Mouse (Mus musculus): ENCODE measurements around the gene Mmp8. TPM values are rescaled to one million over a fixed set of nuclear protein-coding genes. Genes with fewer than 3 reads are reported as not detected.

Gene Mmp8
- total and polyA plus RNA-seq, 3 experiments, result not detected

GRCm38 (mm10) chr9:7509619-7510233, 48.5 kb upstream of the Mmp8 start:
- Histone ChIP-seq H3K9ac (ENCODE audit: control insufficient read depth, low read depth, low read length, poor library complexity, severe bottlenecking) (no peak overlapping the region), H3K79me2 (ENCODE audit: control insufficient read depth, insufficient read depth, low read length, poor library complexity) (no peaks in the 10 kb centered on the region), H3K9me3 (replicated peaks; ENCODE audit: insufficient read depth, low read length) (no peaks in the 10 kb centered on the region), H3K36me3 (ENCODE audit: control insufficient read depth in 1 of 2, insufficient read depth in 2 of 2, low read length in 2 of 2) (no peaks in the 10 kb centered on the region), H3K27me3 (ENCODE audit: control insufficient read depth in 1 of 2, insufficient read depth in 2 of 2, low read length in 2 of 2) (no peaks in the 10 kb centered on the region), H3K4me1 (ENCODE audit: control insufficient read depth in 1 of 2, insufficient read depth in 2 of 2, low read length in 2 of 2) (no peaks in the 10 kb centered on the region), H3K4me3 (ENCODE audit: control insufficient read depth in 1 of 2, insufficient read depth in 1 of 2, low read depth in 2 of 2, low read length in 2 of 2) (no peak overlapping the region), H3K27ac (ENCODE audit: control insufficient read depth, low read depth, low read length) (no peak overlapping the region)
- TF ChIP-seq GABPA (IDR thresholded peaks at IDR 0.05; ENCODE audit: low read depth, low read length), result no peak
- TF ChIP-seq POLR2A (IDR thresholded peaks at IDR 0.05; ENCODE audit: control insufficient read depth in 1 of 2, insufficient read depth in 1 of 2, low read depth in 1 of 2, low read length in 2 of 2, poor library complexity in 1 of 2), result no peak
- TF ChIP-seq ZKSCAN1 (IDR thresholded peaks at IDR 0.05; ENCODE audit: low read depth, low read length), result no peak
- TF ChIP-seq SIN3A (IDR thresholded peaks at IDR 0.05; ENCODE audit: low read length), result no peak
- TF ChIP-seq UBTF (IDR thresholded peaks at IDR 0.05; ENCODE audit: borderline replicate concordance, insufficient read depth, low read depth, low read length), result no peak
- no peak for TF ChIP-seq USF2 (IDR thresholded peaks at IDR 0.05; ENCODE audit: borderline replicate concordance in 1 of 2, insufficient read depth in 1 of 2, low read depth in 1 of 2, low read length in 2 of 2)
- TF ChIP-seq CHD1 (IDR thresholded peaks at IDR 0.05; ENCODE audit: low read depth, low read length), result no peak
- no peak for TF ChIP-seq ZMIZ1 (IDR thresholded peaks at IDR 0.05; ENCODE audit: low read depth, low read length)
- TF ChIP-seq POLR2AphosphoS2 (IDR thresholded peaks at IDR 0.05; ENCODE audit: low read length), result no peak
- no peak for TF ChIP-seq TBP (IDR thresholded peaks at IDR 0.05; ENCODE audit: low read depth, low read length)
- no peak for TF ChIP-seq EP300 (IDR thresholded peaks at IDR 0.05; ENCODE audit: low read depth in 1 of 2, low read length in 2 of 2)
- TF ChIP-seq MAX (IDR thresholded peaks at IDR 0.05; ENCODE audit: low read length), result no peak
- no peak for TF ChIP-seq TAL1 (IDR thresholded peaks at IDR 0.05; ENCODE audit: low read length)
- TF ChIP-seq E2F4 (IDR thresholded peaks at IDR 0.05; ENCODE audit: borderline replicate concordance, low read depth, low read length), result no peak
- no peak for TF ChIP-seq CTCF (IDR thresholded peaks at IDR 0.05 in 2 of 3, conservative IDR thresholded peaks at IDR 0.05 in 1 of 3; ENCODE audit: control insufficient read depth in 1 of 3, insufficient read depth in 1 of 3, low read depth in 2 of 3, low read length in 3 of 3, poor library complexity in 1 of 3, severe bottlenecking in 1 of 3)
- TF ChIP-seq NRF1 (IDR thresholded peaks at IDR 0.05; ENCODE audit: insufficient read depth, low read depth, low read length, poor library complexity, severe bottlenecking), result no peak
- TF ChIP-seq TCF12 (IDR thresholded peaks at IDR 0.05; ENCODE audit: low read depth, low read length), result no peak
- TF ChIP-seq HCFC1 (IDR thresholded peaks at IDR 0.05; ENCODE audit: low read depth, low read length), result no peak
- TF ChIP-seq ZC3H11A (IDR thresholded peaks at IDR 0.05; ENCODE audit: low read depth, low read length), result no peak
- no peak for DNase-seq (ENCODE audit: low read depth, low spot score)

- no peak overlapping the region for H3K4me3 ChIP-seq (ENCODE audit: control insufficient read depth in 1 of 2, insufficient read depth in 1 of 2, low read depth in 2 of 2, low read length in 2 of 2)
- H3K27ac ChIP-seq (ENCODE audit: control insufficient read depth, low read depth, low read length), result no peak overlapping the region
- H3K9ac ChIP-seq (ENCODE audit: control insufficient read depth, low read depth, low read length, poor library complexity, severe bottlenecking), result no peak overlapping the region
- no peaks in the 10 kb centered on the region for H3K27me3 ChIP-seq (ENCODE audit: control insufficient read depth in 1 of 2, insufficient read depth in 2 of 2, low read length in 2 of 2)
- TF ChIP-seq USF1 (IDR thresholded peaks at IDR 0.05; ENCODE audit: low read depth, low read length), result peak; percentile 45; the same call in 1 of the 2 replicates
- TF ChIP-seq GATA1 (IDR thresholded peaks at IDR 0.05; ENCODE audit: low read depth, low read length), result no peak
- no peak for DNase-seq (ENCODE audit: low read depth, low spot score)
- H3K79me2 ChIP-seq (ENCODE audit: control insufficient read depth, insufficient read depth, low read length, poor library complexity), result no peaks in the 10 kb centered on the region
- H3K4me1 ChIP-seq (ENCODE audit: control insufficient read depth in 1 of 2, insufficient read depth in 2 of 2, low read length in 2 of 2), result no peaks in the 10 kb centered on the region
- H3K9me3 ChIP-seq (replicated peaks; ENCODE audit: insufficient read depth, low read length), result no peaks in the 10 kb centered on the region
- no peaks in the 10 kb centered on the region for H3K36me3 ChIP-seq (ENCODE audit: control insufficient read depth in 1 of 2, insufficient read depth in 2 of 2, low read length in 2 of 2)
Observed at GRCm38 (mm10) chr9:7517944-7518571, 40.2 kb upstream of the Mmp8 start.
